9 mouse cellular contexts compared by ENCODE assay signal in the genomic region with DNA sequence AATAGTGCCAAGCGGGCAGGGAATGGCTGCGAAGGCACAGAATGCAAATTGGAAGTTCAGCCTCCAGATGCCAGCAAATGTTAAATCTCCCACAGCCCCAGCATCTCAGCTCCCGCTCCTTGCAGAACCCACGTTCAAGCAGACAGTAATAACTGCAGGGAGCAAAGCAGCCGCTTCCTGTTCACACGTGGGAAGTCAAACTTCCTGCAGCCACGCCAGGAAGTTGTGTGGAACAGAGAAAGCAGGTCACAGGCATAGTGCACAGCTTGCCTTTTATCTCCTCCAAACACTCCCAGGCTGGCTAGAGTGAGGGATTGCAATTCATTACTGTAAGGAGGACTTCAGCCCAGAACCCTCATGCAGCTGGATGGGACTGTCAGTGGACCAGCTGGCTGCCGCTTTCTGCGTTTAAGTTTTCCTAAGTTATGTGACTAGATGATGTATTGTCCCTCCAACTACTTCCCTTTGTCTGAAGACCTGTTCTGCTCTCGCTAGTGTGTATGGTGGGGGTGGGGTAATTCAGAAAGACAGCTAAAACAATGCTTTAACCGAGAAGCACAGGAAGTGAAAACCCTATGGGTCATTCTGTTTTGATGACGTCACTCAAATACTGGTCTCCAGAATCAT.
A peak's percentile ranks its signal among the peaks of the same experiment; 100 is the strongest.
DNase-seq lines count a peak whose midpoint lies in the region; ATAC-seq lines count a peak whose summit lies in the region.
"Had no signal": no experiment of that assay in that cellular context is flagged by ENCODE, and none has a peak within 500 bp of the region (broad histone marks: within the 10 kb centered on the region; RNA-seq: fewer than 3 reads in every experiment).

No protein-coding gene starts in this region.

- peak; percentile 67 for ATAC-seq in embryonic facial prominence, embryonic 14.5 days (ENCODE audit: low read depth)
- peak; percentile 18; the same call in 1 of the 2 replicates for ATAC-seq in liver, embryonic 12.5 days
- no peak for ATAC-seq in erythroblast, adult 5-6 weeks (replicated peaks; ENCODE audit: low FRiP score, poor library complexity, severe bottlenecking)

- 0 out of 2 replicates have a peak overlapping the region, but pooled peaks have one; percentile 20 for H3K9ac ChIP-seq in embryonic facial prominence, embryonic 14.5 days (ENCODE audit: low read depth, low read length)
- no peak overlapping the region for H3K9ac ChIP-seq in liver, embryonic 12.5 days
- H3K9ac ChIP-seq: midbrain, embryonic 12.5 days had no signal

- intact Hi-C loops in heart, postnatal 25 days (cut with DNase I), result no loop called here

- peak overlapping the region; percentile 38 for H3K4me2 ChIP-seq in embryonic facial prominence, embryonic 14.5 days (ENCODE audit: low read depth, low read length)
- peak overlapping the region; percentile 45 for H3K4me2 ChIP-seq in liver, embryonic 12.5 days
- H3K4me2 ChIP-seq: midbrain, embryonic 12.5 days had no signal

- H3K27me3 ChIP-seq in embryonic facial prominence, embryonic 14.5 days (replicated peaks; ENCODE audit: control insufficient read depth, insufficient read depth, low read length), result no peaks in the 10 kb centered on the region
- H3K27me3 ChIP-seq in liver, embryonic 12.5 days (replicated peaks), result no peaks in the 10 kb centered on the region
- H3K27me3 ChIP-seq: midbrain, embryonic 12.5 days had no signal

- no peaks in the 10 kb centered on the region for H3K9me3 ChIP-seq in embryonic facial prominence, embryonic 14.5 days (ENCODE audit: control insufficient read depth, low read length)
- H3K9me3 ChIP-seq in liver, embryonic 12.5 days (replicated peaks), result no peaks in the 10 kb centered on the region
- H3K9me3 ChIP-seq: midbrain, embryonic 12.5 days had no signal

- H3K27ac ChIP-seq in embryonic facial prominence, embryonic 14.5 days (replicated peaks; ENCODE audit: low read depth, low read length), result peak overlapping the region; percentile 68
- no peak overlapping the region for H3K27ac ChIP-seq in liver, embryonic 12.5 days
- H3K27ac ChIP-seq: midbrain, embryonic 12.5 days had no signal

- H3K4me1 ChIP-seq in embryonic facial prominence, embryonic 14.5 days (ENCODE audit: control insufficient read depth, insufficient read depth, low read length), result peaks cover 8% of the 10 kb centered on the region
- no peaks in the 10 kb centered on the region for H3K4me1 ChIP-seq in liver, embryonic 12.5 days

- DNase-seq in gastrocnemius, postnatal 10 days, result peak; percentile 23
- no peak for DNase-seq in gastrocnemius, adult 18-20 months (ENCODE audit: low spot score)
- DNase-seq in embryonic facial prominence, embryonic 14.5 days (ENCODE audit: low spot score), result peak; percentile 70
- DNase-seq in heart, postnatal 25 days (ENCODE audit: low spot score), result peak; percentile 3
- DNase-seq in kidney, postnatal 4 days, result peak; percentile 41 to 57
- peak; percentile 35 for DNase-seq in retina, embryonic 14.5 days (ENCODE audit: low spot score)

- WGBS in embryonic facial prominence, embryonic 14.5 days, result 23% methylated on average over 12 of the region's 12 CpGs
- WGBS in liver, embryonic 12.5 days (ENCODE audit: insufficient replicate concordance), result 13% methylated on average over 12 of the region's 12 CpGs

- no peaks in the 10 kb centered on the region for H3K36me3 ChIP-seq in embryonic facial prominence, embryonic 14.5 days (ENCODE audit: control insufficient read depth, insufficient read depth, low read length)
- H3K36me3 ChIP-seq in liver, embryonic 12.5 days, result no peaks in the 10 kb centered on the region
- H3K36me3 ChIP-seq: midbrain, embryonic 12.5 days had no signal

- no peak overlapping the region for H3K4me3 ChIP-seq in embryonic facial prominence, embryonic 14.5 days (ENCODE audit: low read depth, low read length)
- H3K4me3 ChIP-seq in liver, embryonic 12.5 days, result no peak overlapping the region
- H3K4me3 ChIP-seq: midbrain, embryonic 12.5 days had no signal
